Mouse (Mus musculus) kidney, adult 9 months (tissue): ENCODE measurements at regions not wholly inside any gene's neighbourhood (a gene's known extent, or its start where the extent isn't known, plus 50 kb on each side); places are given as distances from the start of the nearest gene placed in this dataset.
A peak's percentile ranks its signal among the peaks of the same experiment; 100 is the strongest.

Source experiments
- DNase-seq: peaks from one replicate; pipeline ENCODE4 v3.0.0; 2022

DNA sequence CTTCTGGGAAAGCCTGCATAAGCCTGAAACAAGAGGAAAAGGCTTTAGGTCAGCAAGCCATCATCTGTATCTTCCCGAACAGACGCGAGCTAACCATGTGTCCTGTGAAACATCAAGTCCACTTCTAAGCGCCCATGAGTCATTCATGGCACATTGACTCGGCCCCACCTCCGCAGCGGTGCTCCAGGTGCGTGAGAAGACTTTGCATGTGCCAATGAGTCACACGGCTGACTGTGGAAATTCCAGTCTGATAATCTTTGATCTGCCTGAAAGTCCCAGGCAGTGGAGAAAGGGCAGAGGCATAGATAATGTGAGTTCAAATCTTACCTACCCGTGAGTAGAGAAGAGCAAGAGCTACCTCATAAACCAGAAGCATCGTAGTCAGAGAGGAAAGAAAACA is 137.8 kb downstream of the Pfkfb3 start:
- DNase-seq, result no peak

DNA sequence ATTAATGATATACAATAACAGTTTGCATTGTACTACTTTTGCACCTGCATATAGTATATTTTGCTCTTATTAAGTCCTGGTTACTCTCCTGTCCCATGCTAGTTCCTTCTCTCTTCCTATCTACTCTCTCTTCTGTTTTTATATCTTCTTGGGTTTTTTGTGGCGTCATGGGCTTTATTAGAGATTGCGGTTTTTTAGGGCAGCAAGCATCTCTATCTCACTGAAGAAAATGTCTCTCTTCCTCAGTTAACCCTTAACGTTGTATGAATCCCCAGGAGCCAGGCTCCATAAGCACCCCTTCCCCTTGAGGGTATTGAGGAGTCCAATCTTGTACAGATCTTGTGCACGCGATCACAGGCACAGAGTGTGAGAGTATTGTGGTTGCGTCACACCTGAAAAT is 141.4 kb downstream of the Pfkfb3 start:
- DNase-seq, result no peak

DNA sequence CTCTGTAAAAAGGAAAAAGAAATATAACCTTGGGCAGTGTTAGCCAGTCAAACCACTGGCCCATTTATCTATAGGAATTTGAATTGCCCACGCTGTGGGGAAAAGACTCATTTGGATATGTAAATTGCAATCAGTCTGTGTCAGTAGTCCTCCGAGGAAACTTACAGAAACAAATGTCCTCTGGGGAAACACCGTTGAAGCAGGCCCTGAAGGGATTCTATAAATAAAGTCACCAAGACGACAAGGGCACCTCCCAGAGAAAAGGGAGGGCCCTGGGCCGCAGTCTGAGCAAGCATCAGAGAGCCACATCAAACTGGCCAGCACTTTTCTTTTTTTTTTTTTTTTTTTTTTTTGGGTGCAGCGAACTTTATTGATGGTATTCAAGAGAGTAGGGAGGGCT is 145.4 kb downstream of the Pfkfb3 start:
- DNase-seq, result no peak

DNA sequence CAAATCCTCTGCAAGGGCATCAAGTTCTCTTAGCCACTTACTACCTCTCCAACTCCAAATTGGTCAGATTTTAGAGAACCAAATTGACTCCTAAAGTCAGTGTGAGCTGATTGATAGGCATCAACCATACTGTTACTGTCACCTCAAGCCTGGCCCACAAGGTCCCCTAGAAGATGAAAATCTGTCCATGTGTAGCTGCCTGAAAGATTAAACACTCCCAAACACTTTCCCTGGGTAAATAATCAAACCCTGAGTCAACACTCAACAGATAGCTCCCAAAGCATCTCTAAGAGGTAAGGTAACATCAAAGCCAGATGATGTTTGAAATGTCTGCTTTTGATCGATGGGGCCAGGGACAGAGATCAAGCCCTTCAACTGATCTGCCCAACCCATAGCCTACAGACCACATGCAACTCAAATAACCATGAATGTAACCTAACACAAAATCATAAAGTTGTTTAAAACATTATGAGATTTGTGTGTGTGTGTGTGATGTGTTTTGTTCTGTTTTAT is 147.7 kb downstream of the Pfkfb3 start:
- no peak for DNase-seq

DNA sequence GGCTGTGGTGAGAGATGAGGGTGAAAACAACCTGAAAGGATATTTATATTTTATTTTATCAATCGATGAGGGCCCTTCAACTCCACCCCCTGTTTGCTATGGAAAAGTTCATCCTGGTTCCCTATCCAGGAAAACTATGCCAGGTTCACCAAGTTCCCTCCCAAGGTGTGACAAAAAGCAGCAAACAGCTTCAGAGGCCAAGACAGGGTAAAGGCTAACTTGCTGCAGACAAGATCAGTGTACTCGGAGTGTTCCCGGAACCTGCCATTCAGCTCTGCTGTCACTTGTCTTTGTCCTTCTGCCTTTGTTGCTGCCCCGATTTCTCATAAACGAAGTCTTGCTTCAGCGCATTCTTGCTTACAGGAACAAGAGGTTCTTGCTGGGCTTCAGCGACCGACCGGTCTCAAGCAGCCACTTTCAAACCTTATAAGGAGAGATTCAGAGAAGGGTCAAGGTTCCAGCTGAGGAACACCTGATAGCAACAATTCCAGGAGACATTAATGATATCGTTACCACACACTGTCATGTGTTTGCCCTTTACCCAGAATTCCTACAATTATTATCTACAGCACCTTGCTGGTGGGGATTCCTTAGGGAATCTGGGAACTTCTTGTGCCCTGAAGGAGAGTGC is 151.5 kb downstream of the Pfkfb3 start:
- peak; percentile 59 for DNase-seq

DNA sequence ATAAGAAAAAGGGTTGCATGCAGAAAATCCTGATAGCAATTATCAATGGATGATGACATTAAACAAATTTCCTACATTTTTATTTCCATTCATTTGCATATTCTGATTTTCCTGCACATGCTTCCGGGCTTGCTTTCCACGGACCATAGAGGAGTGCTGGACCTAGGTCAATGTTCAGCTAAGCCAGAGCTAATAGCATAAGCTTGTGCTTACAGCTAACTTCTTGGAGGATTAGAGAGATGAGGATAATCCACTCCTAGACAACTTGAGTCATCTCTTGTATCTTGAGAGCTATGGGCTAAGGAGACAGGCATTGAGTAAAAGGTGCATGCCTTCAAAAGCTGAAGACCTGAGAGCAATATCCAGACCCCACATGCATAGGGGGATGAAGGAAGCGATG is 154.5 kb downstream of the Pfkfb3 start:
- peak; percentile 9 for DNase-seq

DNA sequence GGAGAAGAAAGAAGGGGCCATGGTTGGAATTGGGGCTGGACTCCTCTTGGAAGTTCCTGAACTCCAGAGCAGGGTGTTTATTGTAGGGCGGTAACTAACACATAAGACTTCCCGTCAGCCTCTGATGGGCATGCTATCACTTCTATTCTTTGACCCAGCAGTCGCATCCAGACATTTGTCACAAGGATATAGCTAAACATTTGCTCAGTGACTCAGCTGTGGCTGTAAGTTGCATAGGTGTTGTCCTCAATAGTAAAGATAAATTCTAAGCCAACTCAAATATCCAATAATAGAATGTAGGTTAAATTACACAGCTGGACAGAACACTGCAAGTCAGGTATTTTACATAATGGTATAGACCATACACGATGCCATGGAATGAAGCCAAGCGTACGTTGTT is 154.9 kb downstream of the Pfkfb3 start:
- DNase-seq, result no peak

DNA sequence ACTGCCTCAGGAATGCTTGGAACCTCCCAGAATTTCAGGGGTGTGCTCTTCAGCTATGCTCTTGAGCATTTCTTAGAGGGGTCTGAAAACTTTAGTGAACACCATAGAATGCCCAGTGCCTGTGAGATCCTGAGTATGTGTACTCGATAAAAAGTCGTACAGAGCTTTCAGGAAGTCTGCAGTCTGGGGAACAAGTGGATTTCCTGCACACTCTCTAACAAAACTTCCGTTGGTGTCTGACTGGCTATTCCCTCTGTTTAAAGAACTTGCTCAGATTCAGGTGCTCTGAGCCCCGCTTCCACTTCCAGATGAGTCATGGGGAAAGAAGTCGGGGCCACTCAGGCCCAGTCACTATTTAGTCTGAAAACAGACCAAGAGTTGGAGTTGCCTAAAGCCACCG is 155.5 kb downstream of the Pfkfb3 start:
- no peak for DNase-seq

DNA sequence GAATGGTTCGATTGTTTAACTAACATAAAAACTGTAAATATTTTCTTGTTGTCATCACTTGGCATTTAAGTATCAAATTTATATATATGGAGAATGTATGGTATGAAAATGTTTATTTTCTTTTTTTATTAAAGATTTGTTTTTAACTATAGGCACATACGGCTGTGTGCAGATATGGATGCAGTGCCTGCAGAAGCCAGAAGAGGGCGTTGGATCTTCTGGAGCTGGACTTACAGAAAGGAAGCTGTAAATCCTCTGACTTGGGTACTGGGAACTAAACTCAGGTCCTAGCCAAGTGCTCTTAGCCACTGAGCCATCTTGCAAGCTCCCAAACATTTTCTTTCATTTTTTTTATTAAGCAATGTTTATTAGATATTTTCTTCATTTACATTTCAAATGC is 157.0 kb downstream of the Pfkfb3 start:
- DNase-seq, result no peak

DNA sequence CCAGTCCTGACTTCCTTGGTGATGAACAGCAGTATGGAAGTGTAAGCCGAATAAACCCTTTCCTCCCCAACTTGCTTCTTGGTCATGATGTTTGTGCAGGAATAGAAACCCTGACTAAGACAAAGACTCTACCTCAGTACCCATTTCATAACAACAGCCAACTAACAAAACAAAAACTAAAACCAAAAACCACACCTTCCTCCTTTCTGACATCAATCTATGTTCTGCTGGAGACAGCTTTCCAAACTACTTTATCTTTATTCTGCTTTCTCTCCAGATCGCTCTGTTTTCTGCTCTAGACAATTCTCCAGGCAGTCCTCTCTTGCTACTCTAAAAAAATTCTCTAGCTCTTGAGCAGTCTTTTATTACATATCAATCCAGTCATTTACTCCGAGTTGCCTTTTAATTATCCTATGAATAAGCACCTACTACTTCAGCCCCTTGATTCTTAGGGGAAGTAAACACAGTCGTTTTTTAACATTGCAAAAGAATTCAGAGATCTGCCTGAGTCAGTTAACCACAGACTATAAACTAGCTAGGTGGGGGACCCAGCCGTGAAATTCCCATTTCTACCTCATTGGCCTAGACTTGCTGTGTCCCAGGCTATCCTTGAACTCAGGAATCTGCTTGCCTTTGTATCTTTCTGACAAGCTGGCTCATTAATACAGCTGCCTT is 159.1 kb downstream of the Pfkfb3 start:
- no peak for DNase-seq

DNA sequence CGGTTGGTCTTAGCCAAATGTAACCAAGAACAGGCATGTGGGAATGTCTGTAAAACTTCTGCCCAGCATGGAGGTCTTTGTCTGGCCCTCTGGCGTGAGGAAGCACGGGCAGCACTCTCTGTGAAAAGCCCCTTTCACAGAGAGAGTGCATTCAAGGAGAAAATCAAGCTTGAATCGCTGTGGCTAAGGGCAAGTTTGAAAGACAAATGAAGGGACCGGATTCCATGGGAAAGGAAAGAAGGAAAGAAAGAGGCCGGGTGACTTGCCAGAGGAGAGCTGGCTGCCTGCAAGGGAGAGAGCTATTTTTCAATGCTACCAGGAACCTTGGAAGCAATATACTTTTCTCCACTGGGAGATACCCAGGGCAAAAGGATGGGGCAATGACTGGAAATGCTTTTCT is 162.2 kb downstream of the Pfkfb3 start:
- DNase-seq, result no peak

DNA sequence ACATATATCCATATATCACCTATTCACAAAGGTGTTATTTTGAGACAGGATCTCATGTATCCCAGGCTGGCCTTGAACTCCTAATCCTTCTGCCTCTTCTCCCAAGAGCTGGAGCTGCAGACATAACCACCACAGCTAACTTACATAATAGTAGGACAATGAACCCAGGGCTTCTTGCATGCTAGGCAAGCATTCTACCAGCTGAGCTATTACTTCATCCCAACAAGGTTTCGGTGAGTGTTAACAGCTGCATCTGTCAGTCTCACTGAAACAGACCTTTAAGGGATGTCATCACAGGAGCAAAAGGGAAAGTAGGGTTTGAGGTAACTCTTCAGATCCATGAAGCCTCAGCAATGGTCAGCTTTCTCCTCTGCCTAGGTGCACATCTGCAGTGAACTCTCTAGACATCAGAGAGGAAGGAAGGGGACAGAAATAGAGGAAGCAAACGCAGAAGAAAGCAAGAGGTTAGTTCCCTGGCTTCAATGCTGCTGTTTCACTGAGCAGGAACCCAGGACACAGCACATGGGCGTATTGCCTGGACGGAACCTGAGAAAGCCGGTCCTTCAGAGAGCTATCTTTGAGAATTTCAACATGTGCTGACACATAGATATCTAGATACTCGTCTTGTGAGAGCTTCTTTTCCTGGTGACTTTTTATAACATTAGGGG is 163.1 kb downstream of the Pfkfb3 start:
- no peak for DNase-seq

DNA sequence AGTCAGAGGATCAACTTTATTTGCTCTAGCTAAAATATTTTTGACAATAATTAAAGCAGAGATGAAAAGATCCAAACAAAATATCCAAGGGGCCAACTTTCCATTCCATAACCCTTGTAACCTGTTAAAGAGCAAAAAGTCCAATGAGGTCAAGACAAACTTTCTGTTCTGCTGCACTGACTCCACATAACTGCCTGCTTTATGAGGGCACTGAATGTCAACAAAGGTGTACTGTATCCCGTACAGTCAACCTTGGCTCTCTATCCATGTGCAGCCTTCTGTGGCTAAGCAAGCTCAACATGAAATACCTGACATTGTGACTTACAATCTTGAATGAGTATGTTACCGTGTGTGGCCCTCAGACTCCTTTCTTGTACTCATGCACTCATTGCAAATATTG is 166.3 kb downstream of the Pfkfb3 start:
- DNase-seq, result peak; percentile 66

DNA sequence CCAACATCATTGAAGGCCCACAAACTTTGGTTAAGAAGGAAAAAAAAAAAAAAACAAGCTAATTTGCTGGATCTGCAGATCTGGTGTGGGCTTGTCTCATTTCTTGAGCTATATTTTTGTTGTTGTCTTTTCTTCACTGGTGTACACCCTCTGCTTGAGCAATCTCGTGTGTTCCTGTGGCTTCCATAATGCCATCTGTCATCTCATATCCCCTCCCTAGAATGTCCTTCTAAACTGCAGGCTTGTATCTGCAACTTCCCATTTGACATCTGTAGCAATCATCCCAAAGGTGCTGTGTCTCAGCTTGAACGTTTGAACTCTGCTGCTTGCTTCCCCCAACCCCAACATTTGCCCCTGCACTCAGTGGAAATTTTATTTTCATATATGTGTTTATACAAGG is 170.1 kb downstream of the Pfkfb3 start:
- no peak for DNase-seq

DNA sequence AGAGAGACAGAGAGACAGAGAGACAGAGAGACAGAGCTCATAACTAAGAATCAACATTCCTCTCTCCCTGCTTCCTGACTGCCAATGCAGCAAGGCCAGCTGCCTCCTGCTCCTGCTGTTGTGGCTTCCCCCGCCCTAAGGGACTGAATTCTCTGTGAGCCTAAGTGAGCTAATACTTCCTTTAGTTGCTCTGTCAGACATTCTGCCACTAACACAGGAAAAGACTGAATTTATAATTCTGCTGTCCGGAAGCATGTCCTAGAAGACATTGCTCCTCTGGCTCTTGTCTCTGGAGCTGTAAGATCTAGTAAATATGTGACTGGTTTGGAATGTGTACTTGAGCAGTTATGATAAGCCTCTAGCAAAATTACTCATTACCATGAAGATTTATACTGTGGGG is 176.7 kb downstream of the Pfkfb3 start:
- peak; percentile 70 for DNase-seq

DNA sequence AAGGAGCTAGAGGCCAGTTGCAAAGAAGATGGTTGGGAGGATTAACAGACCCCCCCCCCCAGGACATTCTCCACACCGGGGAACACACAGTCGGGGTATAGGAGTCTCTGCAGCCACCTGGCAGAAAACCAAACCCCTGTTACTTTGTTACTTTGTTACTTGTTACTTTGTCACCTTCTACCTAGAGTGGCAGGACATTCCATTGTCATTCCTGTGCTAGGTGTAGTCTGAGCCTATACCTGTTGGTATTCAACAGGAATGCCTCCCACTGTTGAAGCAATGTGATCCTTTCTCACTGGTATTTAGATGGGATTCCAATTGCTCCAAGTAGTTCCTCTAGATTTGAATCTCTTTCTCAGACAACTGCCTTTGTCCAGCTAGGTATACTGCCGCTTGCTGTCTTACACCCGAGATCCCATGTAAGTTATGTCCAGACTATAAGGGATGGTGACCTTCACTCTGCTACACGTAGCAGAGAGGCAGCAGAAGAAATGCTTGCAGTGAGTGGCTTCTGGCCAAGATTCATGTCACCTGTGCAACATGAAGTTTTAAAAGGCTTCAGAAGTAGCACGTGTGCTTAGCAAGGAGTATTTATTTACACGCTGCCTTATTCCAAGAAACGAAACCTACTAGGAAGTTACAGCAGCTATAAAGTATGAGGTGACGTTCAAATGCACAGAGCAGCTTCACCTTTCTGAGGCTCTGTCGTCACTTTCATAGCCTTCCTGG is 178.0 kb downstream of the Pfkfb3 start:
- peak; percentile 59 for DNase-seq

DNA sequence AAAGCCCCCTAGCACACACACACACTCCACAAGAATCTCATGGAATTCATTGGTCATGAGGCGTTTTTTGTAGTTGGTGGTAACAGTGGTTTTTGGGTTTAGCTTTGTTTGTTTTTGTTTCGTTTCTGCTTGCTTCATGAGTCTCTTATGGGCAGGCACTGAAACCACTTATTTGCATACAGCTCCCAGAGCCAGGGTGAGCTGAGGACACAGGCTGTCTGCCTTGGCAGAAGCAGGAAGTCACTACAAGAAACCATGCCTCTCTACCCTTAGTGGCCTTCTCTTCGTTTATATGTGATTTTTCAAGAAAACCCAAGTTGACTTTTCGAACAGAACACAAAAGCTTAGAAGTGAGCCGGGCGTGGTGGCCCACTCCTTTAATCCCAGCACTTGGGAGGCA is 178.8 kb downstream of the Pfkfb3 start:
- DNase-seq, result peak; percentile 82

DNA sequence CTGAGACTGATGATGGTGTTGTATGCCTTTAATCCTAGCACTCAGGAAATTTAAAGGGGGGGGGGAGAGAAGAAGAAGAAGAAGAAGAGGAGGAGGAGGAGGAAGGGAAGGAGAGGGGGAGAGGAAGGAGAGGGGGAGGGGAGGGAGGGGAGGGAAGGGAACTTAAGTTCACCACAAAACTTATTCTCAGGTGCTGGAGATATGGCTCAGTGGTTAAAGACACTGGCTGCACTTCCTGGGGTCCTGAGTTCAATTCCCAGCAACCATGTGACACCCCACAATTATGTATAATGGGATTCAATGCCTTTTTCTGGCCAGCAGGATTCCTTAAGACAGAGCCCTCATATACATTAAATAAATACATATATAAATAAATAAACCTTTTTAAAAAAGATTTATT is 183.6 kb downstream of the Pfkfb3 start:
- DNase-seq, result no peak

DNA sequence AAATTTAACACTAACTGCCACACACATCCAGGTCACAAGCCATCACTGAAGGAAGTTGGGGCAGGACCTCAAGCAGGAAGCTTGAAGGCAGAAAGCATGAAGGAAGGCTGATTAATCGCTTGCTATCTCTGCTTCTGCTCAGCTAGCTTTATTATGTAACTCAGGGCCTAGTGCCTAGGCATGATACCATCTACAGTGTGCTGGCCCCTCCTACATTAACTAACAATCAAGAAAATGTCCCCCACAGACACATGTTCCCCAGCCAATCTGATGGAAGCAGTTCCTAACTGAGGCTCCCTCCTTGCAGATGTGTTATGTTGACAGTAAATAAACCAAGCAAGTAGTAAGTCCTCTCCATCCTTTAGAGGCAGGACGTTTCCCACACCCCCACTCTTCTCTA is 186.6 kb downstream of the Pfkfb3 start:
- peak; percentile 19 for DNase-seq

DNA sequence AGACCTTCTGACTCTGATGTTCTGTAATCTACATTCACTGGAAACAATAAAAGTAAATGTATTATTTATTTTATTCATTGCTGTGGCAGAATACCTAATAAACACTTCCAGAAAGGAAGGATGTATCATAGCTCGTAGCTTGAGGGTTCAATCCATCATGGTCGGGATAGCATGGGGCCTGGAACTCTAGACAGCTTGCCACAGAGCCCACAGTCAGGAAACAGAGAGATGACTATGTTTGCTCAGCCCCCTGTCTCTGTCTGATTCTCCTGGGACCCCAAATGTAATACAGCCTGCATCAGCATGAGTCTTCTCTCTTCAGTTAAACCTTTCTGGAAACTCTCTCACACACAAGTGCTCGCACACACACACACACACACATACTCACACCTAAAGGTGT is 188.1 kb downstream of the Pfkfb3 start:
- DNase-seq, result no peak

DNA sequence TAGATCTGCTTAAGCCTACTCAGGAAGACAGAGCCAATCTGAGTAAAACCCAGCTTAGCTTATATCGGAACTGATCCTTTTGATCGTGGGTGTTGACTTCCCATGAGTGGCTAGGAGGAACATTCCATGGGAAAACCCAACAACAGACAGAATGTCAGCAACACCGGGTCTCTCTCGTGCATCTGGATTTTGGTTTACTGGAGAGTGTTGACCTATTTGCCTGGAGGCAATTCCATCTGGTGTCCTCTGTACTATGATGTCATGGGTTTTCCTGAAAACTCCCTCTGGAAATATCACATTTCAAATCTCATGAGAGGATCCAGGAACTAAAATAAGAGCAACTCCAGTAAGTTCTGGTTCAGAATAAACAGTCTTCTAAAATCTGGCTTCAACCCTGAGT is 188.5 kb downstream of the Pfkfb3 start:
- peak; percentile 14 for DNase-seq

DNA sequence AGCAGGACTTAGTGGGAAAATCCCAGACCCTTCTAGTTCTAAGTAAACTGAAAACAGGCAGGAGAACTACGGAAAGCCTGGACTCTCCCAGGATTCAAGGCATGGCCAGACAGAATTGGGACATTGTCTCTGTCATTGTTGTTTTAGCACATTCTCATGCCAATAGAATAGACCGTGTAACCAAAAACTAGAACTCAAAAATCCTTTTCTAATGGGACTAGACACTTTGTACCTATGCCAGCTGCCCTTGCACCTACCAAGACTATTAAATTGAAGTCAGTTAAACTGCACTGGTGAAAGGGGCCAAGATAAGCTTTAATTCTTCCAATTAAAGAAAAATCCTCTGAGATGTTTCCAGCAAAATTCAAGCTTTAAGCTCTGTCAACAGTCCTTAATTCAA is 189.8 kb downstream of the Pfkfb3 start:
- no peak for DNase-seq

DNA sequence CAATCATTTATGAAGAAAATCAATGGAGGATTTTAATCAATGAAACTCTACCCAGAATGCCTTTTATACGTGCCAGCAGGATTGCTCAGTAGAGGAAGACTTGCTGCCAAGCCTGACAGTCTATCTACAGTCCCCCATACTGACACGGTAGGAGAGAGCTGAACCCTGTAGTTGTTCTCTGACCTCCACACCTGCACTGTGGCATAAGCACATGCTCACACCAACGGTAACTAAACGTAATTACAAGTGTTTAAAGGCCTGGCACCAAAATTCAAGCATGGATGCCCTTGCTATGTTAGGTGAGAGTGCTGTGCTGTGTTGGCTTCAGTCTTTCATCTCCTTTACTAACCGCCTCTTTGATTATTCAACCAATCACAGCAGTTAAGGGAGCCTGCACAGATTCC is 190.8 kb downstream of the Pfkfb3 start:
- DNase-seq, result no peak
